Mouse (Mus musculus) embryo, embryonic 11 days (tissue): ENCODE data around the gene Tha1.

Experiments used
- DNase-seq: peaks from one replicate; pipeline ENCODE4 v3.0.0-alpha.2; 2015

The Tha1 gene

DNA sequence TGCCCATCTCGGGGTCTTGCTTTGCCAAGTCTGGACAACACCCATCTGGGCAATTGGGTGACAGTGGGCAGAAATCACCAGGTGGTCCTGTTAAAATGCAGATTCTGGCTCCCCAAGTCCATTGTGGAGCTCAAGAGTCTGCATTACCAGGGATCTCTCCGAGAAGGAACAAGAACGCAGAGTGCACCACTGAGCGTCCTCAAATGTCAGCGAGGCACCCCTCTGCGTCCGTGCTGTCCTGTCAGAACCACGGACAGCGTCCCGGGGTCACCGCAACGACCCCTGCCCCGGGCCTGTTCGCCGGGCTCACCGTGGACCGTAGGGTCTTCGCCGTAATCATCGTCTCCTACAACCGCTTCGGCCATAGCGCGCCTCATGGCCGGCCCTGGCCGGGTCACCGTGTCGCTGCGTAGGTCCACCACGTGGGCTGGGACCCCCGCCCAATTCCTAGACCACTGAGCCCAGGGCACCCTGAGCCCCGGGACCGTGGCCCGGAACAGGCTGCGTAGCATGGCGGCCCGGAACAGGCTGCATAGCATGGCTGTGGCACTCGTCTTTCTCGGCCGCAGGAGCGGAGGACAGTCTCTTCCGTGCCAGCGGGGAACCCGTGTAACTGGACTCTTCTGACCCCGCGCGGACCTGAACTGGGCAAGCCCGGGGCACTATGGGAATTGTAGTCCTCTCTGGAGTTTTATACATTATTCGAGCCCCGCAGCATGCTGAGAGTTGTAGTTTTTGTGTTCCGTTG, at the start of gene Tha1:
Tha1 (minus strand) TSS at position 621 of the 748 bp plus-strand sequence.
- DNase-seq, result peak; percentile 95

DNA sequence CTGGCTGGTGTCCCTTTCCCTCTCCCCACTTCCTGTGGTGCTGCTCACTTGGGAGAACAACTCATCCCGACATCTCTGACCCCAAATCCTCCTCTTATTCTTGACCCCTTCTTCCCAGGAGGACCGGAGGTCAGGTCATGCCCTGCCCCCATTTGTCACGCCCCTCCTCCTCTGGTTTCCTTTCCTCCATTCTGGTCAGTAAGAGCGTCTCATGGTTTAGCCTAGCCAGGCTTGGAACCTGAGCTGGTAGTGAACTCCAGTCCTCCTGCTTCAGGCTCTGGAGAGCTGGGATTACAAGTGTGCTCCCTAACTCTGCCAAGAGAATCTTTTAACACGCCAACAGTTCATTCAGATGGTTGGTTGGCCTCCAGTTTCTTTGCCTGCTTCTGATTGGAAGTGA, 45.9 kb upstream of the Tha1 start:
- no peak for DNase-seq

DNA sequence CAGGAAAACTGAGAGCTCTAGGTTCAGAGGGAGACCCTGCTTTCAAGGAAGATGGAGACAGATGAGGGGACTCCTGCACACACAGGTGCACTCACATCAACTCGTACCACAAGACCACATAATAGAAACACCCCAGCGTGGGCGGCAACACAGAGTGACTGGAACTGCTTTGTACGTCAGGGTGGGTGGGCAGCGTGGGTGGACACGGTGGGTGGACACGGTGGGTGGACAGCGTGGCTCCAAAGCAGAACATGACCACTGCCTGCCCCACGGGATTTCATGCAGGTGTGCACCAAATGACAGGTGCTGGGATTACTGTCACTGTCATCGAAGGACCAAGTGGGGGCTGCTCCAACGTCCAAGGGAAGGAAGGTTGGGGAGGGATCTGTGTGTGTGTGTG, 45.3 kb upstream of the Tha1 start:
- DNase-seq, result no peak

DNA sequence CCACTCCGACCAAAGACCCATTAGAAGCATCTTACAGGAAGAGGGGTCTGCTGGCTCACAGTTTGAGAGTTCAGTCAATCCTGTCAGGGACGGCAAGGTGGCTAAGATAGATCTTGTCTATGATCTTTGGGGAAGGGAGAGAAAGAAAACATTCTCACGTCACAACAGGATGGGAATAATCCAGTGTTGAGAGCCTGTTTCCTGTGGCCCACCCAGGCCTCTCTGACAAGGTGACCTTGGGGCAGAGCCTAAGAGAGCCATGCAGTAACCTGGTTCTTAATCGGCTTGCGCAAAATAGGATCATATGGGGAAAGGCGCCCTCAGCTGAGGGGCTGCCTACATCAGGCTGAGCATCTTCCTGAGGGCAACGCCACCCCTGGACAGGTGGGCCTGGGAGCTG, 42.6 kb upstream of the Tha1 start:
- DNase-seq, result no peak

DNA sequence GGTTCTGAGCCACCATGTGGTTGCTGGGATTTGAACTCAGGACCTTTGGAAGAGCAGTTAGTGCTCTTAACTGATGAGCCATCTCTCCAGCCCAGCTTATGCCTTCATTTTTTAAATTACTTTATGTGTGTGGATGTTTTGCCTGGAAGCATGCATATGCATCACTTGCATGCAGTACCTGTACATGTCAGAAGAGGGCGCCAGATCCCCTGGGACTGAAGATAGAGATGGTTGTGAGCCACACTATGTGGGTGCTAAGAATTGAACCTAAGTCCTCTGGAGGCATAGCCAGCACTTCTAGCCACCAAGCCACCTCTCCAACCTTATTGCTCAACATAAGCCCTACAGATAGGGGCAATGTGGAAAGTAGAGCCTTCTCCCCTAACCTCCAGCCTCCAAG, 42.1 kb upstream of the Tha1 start:
- DNase-seq, result no peak

DNA sequence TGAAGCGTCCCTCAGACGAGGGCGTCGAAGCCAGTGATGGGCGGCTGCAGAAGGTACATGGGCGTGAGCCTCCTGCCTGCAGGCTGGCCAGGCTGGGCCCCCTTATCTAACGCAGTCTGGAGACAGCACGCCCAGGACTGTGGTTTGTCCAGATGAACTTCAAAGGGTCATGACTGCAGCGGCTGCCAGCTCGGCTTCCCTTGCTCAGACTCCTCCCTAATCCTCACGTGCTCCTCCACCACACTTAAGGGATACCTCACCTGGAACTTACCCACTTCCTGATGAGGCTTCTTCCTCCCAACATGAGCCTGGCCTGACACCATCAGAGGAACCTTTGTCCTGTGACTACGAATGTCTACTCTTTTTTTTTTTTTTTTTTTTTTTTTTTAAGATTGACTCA, 41.2 kb upstream of the Tha1 start:
- DNase-seq, result no peak

DNA sequence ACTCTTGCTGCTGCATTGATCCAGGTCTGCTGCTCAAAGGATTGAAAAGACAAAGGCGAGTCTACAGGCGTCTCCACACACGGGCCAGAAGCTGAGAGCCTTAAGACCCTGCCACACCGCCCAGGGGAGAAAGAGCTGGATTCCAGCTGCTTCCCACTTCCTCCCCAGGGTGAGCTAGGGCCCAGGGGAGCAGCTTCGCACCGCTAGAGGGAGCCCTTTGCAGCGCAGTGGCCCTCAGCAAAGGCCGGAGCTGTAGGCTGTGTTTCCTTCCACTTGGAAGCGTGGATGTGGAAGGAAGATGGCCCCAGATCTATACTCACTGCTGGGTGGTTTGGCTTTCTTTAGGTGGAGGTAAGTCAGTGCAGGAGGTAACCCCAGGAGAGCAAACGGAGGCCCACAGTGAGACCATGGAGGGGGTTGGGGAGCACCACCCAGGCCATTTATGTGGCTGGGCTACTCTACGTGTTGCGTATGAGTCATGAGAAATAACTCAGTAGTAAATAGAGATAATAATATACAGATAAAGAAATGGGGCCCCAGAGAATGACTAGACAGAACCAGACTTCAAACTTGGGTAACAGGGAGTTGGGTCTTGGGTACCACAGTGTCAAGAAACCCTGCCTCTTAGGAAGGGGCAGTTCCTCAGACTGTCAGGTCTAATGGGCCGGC, 39.5 kb upstream of the Tha1 start:
- DNase-seq, result peak; percentile 84

DNA sequence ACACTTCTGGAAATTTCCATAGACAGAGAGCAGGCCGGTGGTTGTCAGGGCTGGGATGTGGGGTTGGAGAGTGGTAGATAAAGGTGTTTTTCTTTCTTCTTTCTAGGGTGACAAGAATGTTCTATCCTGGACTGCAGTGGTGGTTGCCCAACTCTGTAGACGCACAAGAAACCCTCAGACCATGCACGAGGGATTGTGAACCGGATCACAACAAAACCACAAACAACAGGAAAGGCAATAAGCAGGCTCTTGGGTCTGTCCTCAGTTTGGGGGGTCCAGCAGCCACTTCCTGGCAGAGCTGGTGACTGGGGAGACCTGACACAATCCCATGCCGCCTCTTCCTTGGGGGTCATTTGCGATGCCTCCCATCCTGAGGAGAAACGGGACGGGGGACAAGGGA, 36.1 kb upstream of the Tha1 start:
- DNase-seq, result no peak

DNA sequence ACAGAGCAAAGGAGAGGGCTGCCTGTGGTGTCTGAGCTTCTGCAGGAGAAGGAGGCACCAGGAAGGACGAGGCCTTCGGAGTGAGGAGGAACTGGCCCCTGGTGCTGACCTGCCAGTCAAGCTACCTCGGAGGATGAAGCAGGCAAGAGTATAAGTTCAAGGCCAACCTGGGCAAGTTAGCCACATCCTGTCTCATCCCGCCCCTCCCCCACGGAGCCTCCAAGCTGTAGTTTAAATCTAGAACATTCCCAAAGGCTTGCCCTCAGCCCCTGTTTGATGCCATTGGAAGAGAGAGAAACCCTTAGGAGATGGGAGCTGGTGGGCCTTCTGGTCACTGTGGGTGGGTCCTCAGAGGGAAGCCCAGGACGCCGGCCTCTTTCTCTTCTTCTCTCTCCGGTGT, 31.2 kb upstream of the Tha1 start:
- DNase-seq, result no peak

DNA sequence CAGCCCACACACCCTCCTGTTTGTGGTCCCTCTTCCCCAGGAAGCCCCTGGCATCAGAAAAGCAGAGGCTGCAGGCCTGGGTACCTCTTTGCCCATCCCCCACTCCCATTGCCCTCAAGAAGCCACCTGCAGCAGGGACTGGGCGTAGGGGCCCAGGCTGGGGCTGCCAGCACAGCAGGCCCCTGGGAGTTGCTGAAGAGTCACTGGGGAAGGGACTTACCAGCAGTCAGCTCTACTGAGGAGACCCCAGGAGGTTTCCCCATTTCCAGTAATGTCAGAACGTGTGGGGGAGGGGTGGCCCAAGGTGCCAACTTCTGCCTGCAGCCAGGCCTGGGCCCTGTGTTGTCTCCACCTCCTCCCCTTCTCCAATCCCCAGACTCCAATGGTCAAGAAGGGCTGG, 29.0 kb upstream of the Tha1 start:
- DNase-seq, result no peak

DNA sequence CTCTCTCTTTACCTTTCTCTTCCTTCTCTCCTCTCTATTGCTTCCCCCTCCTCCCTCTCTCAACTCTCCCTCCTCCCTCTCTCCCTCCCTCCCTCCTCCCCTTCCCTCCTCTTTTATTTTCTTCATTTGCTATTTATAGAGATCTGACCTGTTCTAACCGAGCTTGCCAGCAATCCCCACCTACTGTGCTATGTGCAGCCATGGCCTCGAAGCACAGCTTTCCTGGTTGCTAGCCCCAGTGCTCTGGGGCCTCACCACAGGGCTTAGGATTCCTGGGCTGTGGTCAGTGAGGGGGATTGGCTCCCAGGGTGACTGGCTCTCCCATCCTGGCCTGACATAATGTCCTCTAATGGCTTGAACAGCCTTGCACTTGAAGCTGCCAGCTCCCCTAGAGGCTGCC, 23.3 kb upstream of the Tha1 start:
- DNase-seq, result no peak

DNA sequence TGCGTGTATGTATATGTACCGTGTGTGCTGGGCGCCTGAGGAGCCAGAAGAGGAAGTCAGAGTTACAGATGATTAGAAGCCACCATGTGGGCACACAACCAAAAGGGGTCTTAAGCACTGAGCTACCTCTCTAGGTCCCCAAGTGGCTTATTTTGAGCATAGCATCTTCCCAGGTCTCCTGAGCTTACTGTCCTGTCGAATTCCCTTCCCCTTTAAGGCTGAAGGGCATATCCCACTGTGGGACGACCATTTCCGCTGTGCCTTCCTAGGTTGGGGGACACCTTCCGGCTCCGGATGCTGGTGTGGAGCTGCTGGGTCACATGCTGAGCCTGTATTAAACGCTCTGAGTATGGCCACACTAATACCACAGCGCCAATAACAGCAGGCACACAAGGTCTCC, 21.4 kb upstream of the Tha1 start:
- DNase-seq, result no peak

DNA sequence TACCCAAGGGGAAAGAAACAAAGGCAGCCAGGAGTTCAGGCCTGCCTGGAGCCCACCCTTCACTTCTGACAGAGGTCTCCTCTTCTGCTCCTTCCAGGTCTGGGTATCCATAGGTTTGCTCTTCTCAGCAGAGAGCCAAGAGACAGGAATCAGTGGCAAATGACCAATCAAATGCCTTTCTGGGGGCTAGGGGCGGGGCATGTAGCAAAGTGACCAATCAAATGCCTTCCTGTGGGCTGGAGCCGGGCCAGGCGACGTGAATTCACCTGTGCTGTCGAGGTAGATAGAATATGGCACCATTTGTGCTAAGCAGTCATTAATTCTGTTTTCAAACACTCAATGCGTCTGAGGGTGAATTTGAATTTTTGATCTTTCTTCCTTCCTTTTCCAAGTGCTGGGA, 18.9 kb upstream of the Tha1 start:
- DNase-seq, result no peak

DNA sequence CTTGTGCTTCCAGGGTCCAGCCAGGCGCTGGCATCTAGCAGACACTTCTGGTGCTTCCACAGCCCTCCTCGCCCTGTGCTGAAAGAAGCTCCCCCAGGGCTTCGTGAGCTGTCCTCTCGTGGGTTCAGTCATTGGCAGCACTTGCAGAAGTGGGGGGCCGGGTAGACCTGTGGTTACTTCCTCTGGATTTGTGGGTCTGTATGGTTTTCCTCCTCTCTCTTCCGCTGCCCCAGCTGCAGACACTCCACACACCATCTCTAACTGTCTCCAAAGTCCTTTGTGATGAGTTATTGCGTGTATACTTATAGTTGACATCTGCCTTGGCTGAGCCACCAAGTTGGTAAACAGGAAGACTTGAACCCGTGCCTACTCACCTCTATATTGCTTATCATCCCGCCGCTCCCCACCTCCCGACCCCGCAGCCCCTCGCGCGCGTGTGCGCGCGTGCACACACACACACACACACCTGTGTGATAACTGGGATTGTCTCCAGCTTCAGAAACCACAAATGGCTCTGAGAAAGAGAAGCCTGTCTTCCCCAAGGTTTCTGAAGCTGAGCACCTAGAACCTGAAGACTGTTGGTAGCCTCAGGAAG, 18.4 kb upstream of the Tha1 start:
- DNase-seq, result no peak

DNA sequence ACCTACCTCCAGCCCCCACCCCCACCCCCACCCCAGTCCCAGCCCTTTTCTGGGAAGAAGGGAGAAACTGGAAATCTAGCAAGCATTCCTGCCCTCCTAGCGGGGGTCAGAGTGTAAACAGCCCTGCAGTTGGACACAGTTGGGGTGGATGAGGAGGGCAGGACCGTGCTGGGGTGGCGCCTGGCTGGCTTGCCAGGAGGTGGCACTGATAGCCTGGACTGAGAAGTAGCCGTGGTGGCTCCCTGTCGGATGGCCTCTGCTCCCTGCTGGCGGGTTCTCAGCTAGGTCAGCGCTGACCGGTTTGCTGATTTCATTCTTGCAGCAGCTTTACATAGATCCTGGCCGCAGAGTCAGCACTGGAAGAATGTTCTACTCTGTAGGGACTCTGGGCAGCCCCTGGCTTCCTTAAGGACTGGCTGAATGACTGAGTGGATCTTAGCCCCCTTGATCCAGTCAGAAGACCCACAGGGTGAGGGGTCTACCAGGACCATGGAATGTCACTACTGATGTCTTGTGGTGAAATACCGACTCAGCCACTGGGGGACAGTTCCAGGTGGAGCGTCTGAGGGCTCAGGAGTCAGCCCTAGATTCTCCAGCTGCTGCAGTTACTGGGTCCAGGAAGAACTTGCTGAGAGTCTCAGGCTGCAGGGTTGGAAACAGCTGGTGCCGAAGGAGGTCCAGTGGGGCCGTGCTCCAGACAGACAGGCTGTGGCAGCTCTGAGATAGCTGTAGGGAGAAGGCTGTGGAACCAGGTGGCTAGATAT, 17.4 kb upstream of the Tha1 start:
- DNase-seq, result peak; percentile 58

DNA sequence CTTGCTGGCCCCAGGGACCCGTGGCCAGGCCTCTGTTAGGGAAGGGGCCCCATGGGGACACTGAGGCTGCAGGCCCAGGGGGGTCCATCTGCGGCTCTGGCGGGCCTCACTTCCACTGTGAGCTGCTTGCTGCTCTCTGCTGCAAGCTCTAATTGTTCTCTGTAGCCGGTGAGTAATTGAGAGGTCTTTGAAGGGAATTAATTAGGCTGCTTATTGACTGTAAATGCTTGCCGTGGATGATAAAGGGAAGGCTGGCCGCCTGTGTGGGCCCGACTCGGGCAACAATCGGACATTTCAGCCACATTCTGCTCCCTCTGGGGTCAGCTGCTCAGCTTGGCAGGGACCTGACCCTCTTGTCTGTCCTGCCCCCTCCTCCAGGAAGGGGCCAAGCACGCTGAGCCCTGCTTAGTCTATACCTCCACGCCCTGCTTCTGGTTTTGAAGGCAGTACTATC, 16.6 kb upstream of the Tha1 start:
- peak; percentile 42 for DNase-seq

DNA sequence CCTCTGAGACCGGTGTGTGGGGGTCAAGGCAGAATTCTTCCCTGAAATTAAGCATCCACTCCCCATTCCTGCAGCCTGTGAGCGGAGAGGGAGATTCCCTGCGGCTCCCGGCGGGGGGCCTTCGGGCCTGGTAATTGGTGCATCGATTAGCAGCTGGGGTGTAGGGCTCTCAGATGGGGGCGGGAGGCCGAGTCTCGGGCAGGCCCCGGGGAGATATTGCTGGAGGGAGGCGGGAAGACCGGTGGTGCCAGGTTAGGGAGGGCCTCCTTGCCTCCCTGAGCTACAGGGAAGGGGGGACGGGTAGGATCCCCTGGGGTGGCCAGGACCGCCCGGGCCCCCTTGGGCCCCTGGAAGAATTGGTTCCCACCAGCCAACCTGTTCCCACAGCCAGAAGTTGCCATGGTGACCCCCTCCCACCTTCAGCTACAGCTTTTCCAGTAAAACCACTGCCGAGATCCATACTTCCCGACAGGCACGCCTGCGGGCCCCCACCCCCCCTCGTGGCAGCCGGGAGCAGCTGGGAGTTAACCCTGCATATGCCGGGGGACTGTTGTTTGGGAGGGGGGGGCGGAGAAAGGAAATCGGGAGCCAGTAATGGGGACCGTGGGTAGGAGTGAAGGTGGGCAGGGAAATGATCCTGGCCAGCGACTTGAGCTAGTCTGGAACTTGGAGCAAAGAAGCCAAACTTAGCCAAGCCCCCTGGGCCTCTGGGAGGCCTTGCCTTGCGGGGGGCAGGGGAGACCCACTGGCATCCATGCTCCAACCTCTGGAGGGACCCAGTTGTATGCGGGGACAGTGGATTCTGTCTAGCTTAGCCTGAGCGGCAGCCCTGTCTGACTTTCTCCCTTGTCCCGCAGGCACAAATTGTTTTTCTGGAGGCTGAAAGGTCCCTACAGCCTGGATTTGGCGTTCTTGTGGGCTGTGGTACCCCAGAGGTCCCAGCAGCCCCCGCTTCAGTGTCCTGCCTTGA, 15.9 kb upstream of the Tha1 start:
- DNase-seq, result peak; percentile 67

DNA sequence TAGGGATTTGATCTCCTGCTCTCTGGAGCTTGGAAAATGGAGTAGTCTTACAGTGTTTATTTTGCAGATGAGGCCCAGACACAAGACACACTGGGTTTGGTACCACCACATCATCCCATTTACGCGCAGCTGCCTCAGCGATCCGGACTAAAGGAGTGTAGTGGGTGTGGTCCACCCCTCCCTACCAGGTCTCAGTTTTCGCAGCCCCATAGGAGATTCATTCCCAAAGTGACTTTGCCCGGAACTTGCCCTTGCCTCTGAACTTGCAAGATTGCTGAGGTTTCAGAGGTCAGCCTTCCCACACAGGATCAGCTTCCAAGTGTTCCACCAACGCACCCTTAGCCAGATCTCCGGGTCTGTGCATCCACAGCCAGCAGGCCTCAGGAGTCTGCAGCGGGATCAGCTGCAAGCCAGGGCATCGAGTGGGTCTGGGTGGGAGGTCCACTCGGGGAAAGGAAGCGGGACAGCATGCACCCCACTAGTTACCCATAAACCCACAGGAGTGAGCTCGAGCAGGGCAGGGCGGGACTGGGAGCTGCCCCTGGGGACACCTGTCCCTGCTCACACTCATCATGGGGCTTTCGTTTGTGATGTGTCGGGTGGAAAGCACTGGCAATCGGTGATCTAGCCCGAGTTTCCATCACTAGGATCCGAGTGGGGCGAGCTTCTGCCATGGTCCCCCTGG, 15.0 kb upstream of the Tha1 start:
- no peak for DNase-seq

DNA sequence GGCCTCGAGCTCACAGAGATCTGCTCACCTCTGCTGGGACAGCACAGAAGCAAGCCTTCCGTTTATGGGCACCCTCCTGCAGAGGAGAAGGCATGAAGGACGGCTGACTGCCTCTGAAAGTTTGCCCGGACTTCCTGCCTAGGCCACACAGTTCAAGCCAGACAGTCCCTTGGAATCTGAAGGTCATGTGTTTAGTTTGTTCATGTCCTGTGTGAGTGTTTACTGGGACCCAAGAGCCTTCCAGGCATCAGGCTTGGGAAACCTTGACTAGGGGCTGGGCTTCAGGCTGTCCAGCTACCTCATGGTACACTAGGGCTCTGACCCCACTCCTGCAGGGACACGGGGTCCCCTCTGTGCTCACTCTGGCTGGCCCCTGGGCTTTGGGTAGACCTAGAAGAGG, 12.7 kb upstream of the Tha1 start:
- no peak for DNase-seq

DNA sequence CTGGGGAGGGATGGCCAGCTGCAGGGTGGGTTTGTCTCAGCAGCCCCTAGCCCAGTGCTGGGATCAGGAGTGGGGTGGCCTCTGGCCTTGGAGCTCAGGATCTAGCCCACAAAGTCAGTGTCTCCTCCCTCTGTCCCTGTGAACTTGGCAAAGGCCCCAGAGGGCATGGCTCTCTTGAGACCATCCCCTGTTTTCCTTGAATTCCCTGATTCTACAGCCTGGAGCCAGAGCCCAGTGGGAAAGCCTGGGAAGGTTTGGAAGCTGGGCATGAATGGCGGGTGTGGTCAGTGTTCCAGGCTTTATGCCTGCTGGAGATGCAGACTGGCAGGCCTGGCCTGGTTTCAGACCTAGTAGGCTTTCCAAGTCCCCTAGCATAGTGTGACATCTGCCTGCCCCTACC, 8.9 kb upstream of the Tha1 start:
- no peak for DNase-seq

DNA sequence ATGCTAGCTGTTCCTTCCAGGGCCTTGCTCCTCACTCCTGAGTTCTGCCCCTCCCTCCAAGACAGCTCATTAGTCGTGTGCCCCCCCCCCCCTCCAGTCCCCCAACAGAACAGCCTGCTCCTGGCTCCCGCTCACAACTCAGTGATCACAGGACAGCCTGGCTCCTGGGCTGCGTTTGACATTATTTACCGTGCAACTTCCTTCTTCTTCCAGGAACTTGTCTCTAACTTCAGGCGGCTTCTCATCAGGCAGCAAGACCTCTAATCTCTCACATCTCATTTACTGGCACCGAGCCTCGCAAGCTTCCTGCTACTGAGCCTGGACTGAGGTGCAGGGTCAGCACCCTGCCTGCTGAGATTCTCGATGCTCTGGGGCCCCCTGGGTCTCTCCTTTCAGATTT, 8.5 kb upstream of the Tha1 start:
- no peak for DNase-seq

DNA sequence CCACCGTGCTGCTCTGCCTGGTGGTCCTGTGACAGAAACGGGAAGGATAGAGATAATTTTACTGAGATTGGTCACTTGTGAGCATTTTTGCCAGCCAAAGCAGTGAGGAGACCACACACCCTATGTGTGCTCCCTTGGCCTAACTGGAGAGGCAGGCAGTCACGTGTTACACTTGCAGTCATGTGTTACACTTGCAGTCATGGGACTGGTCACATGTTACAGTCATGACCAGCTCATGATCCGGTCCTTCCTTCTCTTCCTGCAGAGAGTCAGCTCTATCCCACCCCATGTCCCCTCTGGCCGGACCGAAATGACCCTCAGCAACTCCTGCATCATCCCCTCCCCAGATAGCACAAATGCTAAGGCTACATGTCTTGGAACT, 7.7 kb upstream of the Tha1 start:
- no peak for DNase-seq
